In the genomic region with DNA sequence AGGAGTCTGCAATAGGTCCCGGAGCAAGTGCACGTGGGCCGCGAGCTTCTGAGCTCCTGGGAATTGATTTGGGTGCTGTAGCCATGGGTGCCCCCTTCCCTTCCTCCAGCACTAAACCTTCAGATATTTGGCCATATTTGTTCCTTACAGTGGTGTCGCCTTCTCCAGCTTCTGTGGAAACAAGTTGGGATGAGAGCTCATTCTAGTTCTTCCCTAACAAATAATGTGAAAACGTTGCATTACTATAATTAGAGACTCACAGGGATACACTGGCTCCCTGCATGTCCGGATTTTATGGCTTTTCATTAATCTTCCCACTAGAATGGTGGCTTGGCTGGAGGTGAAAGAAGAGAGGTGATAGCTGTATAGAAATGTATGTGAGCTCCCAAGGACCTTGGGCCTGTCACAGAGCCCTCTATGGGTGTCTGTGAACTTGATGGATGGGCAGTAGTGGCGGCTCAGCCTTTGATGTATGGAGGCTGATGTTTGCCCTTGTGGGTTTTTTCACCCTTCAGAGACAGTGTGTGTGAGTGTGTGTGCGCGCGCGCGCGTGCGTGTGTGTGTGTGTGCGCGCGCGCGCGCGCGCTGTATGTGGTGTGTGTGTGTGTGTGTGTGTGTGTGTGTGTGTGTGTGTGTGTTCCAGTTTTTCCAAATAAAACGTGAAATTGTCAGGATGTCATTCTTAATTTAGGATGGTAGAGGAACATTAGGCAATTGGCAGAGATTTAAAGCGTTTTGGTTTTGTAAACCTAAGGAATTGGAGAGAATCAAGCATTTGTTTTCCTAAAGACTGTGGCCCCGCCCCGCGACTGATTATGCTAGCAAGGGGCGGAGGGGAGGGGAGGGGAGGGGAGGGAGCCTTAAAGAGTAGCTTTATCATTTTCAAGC, we compare ENCODE assay signal across 8 mouse cellular contexts. TPM values are rescaled to one million over a fixed set of nuclear protein-coding genes. Genes with fewer than 3 reads are reported as not detected.
DNase-seq lines count a peak whose midpoint lies in the region; ATAC-seq and TF ChIP-seq lines count a peak whose summit lies in the region.

No protein-coding gene starts in this region.

- no peaks in the 10 kb centered on the region for H3K36me3 ChIP-seq in heart, embryonic 14.5 days (ENCODE audit: control insufficient read depth, insufficient read depth, low read length)
- no peaks in the 10 kb centered on the region for H3K36me3 ChIP-seq in lung, postnatal 0 days (ENCODE audit: insufficient read depth, low read length)

- H3K4me3 ChIP-seq in heart, embryonic 14.5 days (ENCODE audit: control insufficient read depth in 1 of 2, insufficient read depth in 1 of 2, low read depth in 1 of 2, low read length in 2 of 2) = peak overlapping the region; percentile 77
- H3K4me3 ChIP-seq in embryonic fibroblast, embryonic 13.5 days (ENCODE audit: insufficient read depth, low read length) = peak overlapping the region; percentile 51
- peak overlapping the region; percentile 67 for H3K4me3 ChIP-seq in lung, postnatal 0 days (ENCODE audit: low read depth, low read length)

- no peaks in the 10 kb centered on the region for H3K9me3 ChIP-seq in heart, embryonic 14.5 days (ENCODE audit: control insufficient read depth, low read length)
- no peaks in the 10 kb centered on the region for H3K9me3 ChIP-seq in lung, postnatal 0 days (ENCODE audit: low read length)

- H3K4me1 ChIP-seq in heart, embryonic 14.5 days (ENCODE audit: control insufficient read depth in 2 of 2, insufficient read depth in 2 of 2, low read length in 2 of 2) = peaks cover 3 to 15% of the 10 kb centered on the region in 2 experiments; a peak in 3 of 4 replicates
- H3K4me1 ChIP-seq in embryonic fibroblast, embryonic 13.5 days (ENCODE audit: control insufficient read depth, insufficient read depth, low read length) = no peaks in the 10 kb centered on the region
- peaks cover 3% of the 10 kb centered on the region; the same call in 1 of the 2 replicates for H3K4me1 ChIP-seq in lung, postnatal 0 days (ENCODE audit: insufficient read depth, low read depth, low read length)

- H3K4me2 ChIP-seq in heart, embryonic 14.5 days (ENCODE audit: low read length) = peak overlapping the region; percentile 99
- peak overlapping the region; percentile 92 for H3K4me2 ChIP-seq in lung, postnatal 0 days (replicated peaks; ENCODE audit: low read depth, low read length)

- DNase-seq in heart, postnatal 4 days = no peak
- DNase-seq in adrenal gland, postnatal 36 days = peak; percentile 8 to 23
- DNase-seq in layer of hippocampus, adult 11-12 months (ENCODE audit: low spot score) = peak; percentile 49
- peak; percentile 54 for DNase-seq in lung, postnatal 0 days (ENCODE audit: low spot score)
- DNase-seq in right cerebral cortex, postnatal 36 days (ENCODE audit: low spot score in 2 of 2) = peak; percentile 38 to 41
- no peak for DNase-seq in MN1 (ENCODE audit: low spot score)

- no peak for ATAC-seq in heart, embryonic 14.5 days (ENCODE audit: insufficient number of reproducible peaks, insufficient read depth, low FRiP score, low read depth)
- no peak for ATAC-seq in lung, postnatal 0 days

- H3K27me3 ChIP-seq in heart, embryonic 14.5 days (ENCODE audit: control insufficient read depth, insufficient read depth, low read length) = peaks cover 22% of the 10 kb centered on the region
- peaks cover 10% of the 10 kb centered on the region; the same call in 1 of the 2 replicates for H3K27me3 ChIP-seq in lung, postnatal 0 days (replicated peaks; ENCODE audit: insufficient read depth, low read length)

- under 1% methylated on average over 29 of the region's 29 CpGs for WGBS in heart, embryonic 14.5 days
- under 1% methylated on average over 27 of the region's 29 CpGs for WGBS in lung, postnatal 0 days

- TF ChIP-seq EP300 in lung, postnatal 0 days (IDR thresholded peaks at IDR 0.05) = no peak

- no peak for TF ChIP-seq POLR2A in embryonic fibroblast, embryonic 13.5 days (IDR thresholded peaks at IDR 0.05; ENCODE audit: low read depth, low read length)

- H3K27ac ChIP-seq in heart, embryonic 14.5 days (replicated peaks in 1 of 2; ENCODE audit: control insufficient read depth in 1 of 2, insufficient read depth in 1 of 2, low read depth in 2 of 2, low read length in 2 of 2) = no peak overlapping the region
- no peak overlapping the region for H3K27ac ChIP-seq in embryonic fibroblast, embryonic 13.5 days (ENCODE audit: insufficient read depth, low read length)
- no peak overlapping the region for H3K27ac ChIP-seq in lung, postnatal 0 days (ENCODE audit: low read length)

- peak overlapping the region; percentile 62; the same call in 1 of the 2 replicates for H3K9ac ChIP-seq in heart, embryonic 14.5 days (ENCODE audit: low read length)
- no peak overlapping the region for H3K9ac ChIP-seq in lung, postnatal 0 days (replicated peaks; ENCODE audit: low read depth)

- no peak for TF ChIP-seq CTCF in embryonic fibroblast, embryonic 13.5 days (IDR thresholded peaks at IDR 0.05; ENCODE audit: borderline replicate concordance, insufficient read depth, low read length)
- no peak for TF ChIP-seq CTCF in lung, postnatal 0 days (IDR thresholded peaks at IDR 0.05)

RNA-seq across cellular contexts. Expression of a gene that starts 1.3 kb away (rescaled TPM):
- 0.49 and 1.1 TPM in 2 replicates for polyA plus RNA-seq in heart, embryonic 14.5 days (2014; fragmentation: Nextera tagmentation; extraction: Ambion mirVana)
- total RNA-seq in heart, postnatal 4 days (2021) = 1 to 10 TPM; 1.4 to 2.1 TPM
- 1 to 10 TPM; 1.9 to 3.1 TPM for total RNA-seq in adrenal gland, postnatal 36 days (2021)
- polyA plus RNA-seq in embryonic fibroblast, embryonic 13.5 days (2011; ENCODE audit: insufficient read length, low read depth, missing spikeins) = 6.6 and 15.6 TPM in 2 replicates
- polyA plus RNA-seq in lung, postnatal 0 days (2015; fragmentation: Nextera tagmentation; extraction: Ambion mirVana) = 7.5 and 9.3 TPM in 2 replicates

Comparison
In these comparisons a context has a peak if more than half of its experiments do, and no peak if none do; other contexts are left out.
1. DNase-seq: peak in adrenal gland, postnatal 36 days (2 of 2), layer of hippocampus, adult 11-12 months (single experiment), lung, postnatal 0 days (single experiment) and right cerebral cortex, postnatal 36 days (2 of 2); none in heart, postnatal 4 days (single experiment) and MN1 (single experiment).
2. Peak in every context shown above with its lines, with median percentiles within 50 percentile points of each other: H3K4me3 ChIP-seq.